Mouse (Mus musculus) bone marrow, adult 2 months (tissue): ENCODE measurements at regions not wholly inside any gene's neighbourhood (a gene's known extent, or its start where the extent isn't known, plus 50 kb on each side); places are given as distances from the start of the nearest gene placed in this dataset.

ENCODE experiments used
- H3K27ac ChIP-seq: fragments of 200-500 bp; 2 replicates; pipeline ENCODE4 v1.5.1; 2012; ENCODE audit warnings: low read depth, mild to moderate bottlenecking, control low read depth, inconsistent platforms, low read length; ENCODE audit not compliant: control insufficient read depth, poor library complexity, insufficient read depth
- H3K4me1 ChIP-seq: fragments of 200-500 bp; 2 replicates; pipeline ENCODE4 v1.6.1; 2011; ENCODE audit warnings: low read length; ENCODE audit not compliant: control insufficient read depth, insufficient read depth
- H3K4me3 ChIP-seq: fragments of 200-500 bp; replicated peaks from 2 replicates; pipeline ENCODE3; 2011; ENCODE audit warnings: mild to moderate bottlenecking, low read depth, low read length, control low read depth; ENCODE audit not compliant: control insufficient read depth
- CTCF ChIP-seq: fragments of 200-500 bp; IDR thresholded peaks from 2 replicates; pipeline ENCODE4 v1.5.1; 2011; ENCODE audit warnings: low read length, control low read depth; ENCODE audit not compliant: control insufficient read depth, insufficient read depth
- POLR2A ChIP-seq: fragments of 200-500 bp; IDR thresholded peaks from 2 replicates; pipeline ENCODE4 v1.6.1; 2011; ENCODE audit warnings: low read depth, mild to moderate bottlenecking, control low read depth, low read length, borderline replicate concordance; ENCODE audit not compliant: control insufficient read depth
- WGBS: fragments of 180-500 bp; shearing (Covaris S2); methylation state at CpG from one replicate; pipeline ENCODE4 v1.1.7; 2018; 5-methylcytosine and 5-hydroxymethylcytosine counted together

- Histone ChIP-seq H3K4me3 (no peak overlapping the region), H3K4me1 (no peaks in the 10 kb centered on the region), H3K27ac (no peak overlapping the region)
- TF ChIP-seq POLR2A (no peak), CTCF (no peak)
- WGBS, result 59% methylated on average over 5 of the region's 5 CpGs
Measured at GRCm38 (mm10) chr2:148107607-148108115, 60.9 kb upstream of the Foxa2 start.

- TF ChIP-seq CTCF (peak; percentile 32; the same call in 1 of the 2 replicates), POLR2A (no peak)
- Histone ChIP-seq H3K27ac (no peak overlapping the region), H3K4me1 (no peaks in the 10 kb centered on the region), H3K4me3 (no peak overlapping the region)
- 72% methylated on average over 2 of the region's 2 CpGs for WGBS
Measured at GRCm38 (mm10) chr2:148110149-148110548, 63.4 kb upstream of the Foxa2 start.

- H3K4me1 ChIP-seq, result no peaks in the 10 kb centered on the region
- 26% methylated on average over 10 of the region's 10 CpGs for WGBS
- TF ChIP-seq POLR2A (no peak), CTCF (peak; percentile 13; the same call in 1 of the 2 replicates)
- no peak overlapping the region for H3K4me3 ChIP-seq
- H3K27ac ChIP-seq, result no peak overlapping the region
Measured at GRCm38 (mm10) chr2:148111889-148112288, 65.1 kb upstream of the Foxa2 start.

- no peak for TF ChIP-seq POLR2A
- no peak for TF ChIP-seq CTCF
- WGBS, result 38% methylated on average over 2 of the region's 2 CpGs
- H3K4me1 ChIP-seq, result no peaks in the 10 kb centered on the region
- H3K27ac ChIP-seq, result no peak overlapping the region
- H3K4me3 ChIP-seq, result no peak overlapping the region
Measured at GRCm38 (mm10) chr2:148113184-148113583, 66.4 kb upstream of the Foxa2 start.

- TF ChIP-seq POLR2A (no peak), CTCF (no peak)
- 42% methylated on average over 4 of the region's 4 CpGs for WGBS
- Histone ChIP-seq H3K27ac (no peak overlapping the region), H3K4me3 (no peak overlapping the region), H3K4me1 (no peaks in the 10 kb centered on the region)
Measured at GRCm38 (mm10) chr2:148114600-148114999, 67.8 kb upstream of the Foxa2 start.

GRCm38 (mm10) chr2:148116033-148116790 is 69.4 kb upstream of the Foxa2 start:
- Histone ChIP-seq H3K4me3 (no peak overlapping the region), H3K4me1 (no peaks in the 10 kb centered on the region), H3K27ac (no peak overlapping the region)
- WGBS, result 71% methylated on average over 3 of the region's 3 CpGs
- TF ChIP-seq POLR2A (no peak), CTCF (no peak)

GRCm38 (mm10) chr2:148117420-148117819 is 70.7 kb upstream of the Foxa2 start:
- TF ChIP-seq POLR2A (no peak), CTCF (no peak)
- Histone ChIP-seq H3K27ac (no peak overlapping the region), H3K4me3 (no peak overlapping the region), H3K4me1 (no peaks in the 10 kb centered on the region)
- 67% methylated on average over 2 of the region's 2 CpGs for WGBS

- Histone ChIP-seq H3K4me1 (no peaks in the 10 kb centered on the region), H3K4me3 (no peak overlapping the region), H3K27ac (no peak overlapping the region)
- WGBS, result 16% methylated on average over 13 of the region's 13 CpGs
- TF ChIP-seq CTCF (peak; percentile 32; the same call in 1 of the 2 replicates), POLR2A (no peak)
Measured at GRCm38 (mm10) chr2:148121885-148122876, 75.4 kb upstream of the Foxa2 start.
